Mouse (Mus musculus) spleen, adult 12 weeks (tissue): Measurements from ENCODE around the gene Ssbp4.
A peak's percentile ranks its signal among the peaks of the same experiment; 100 is the strongest.

ENCODE experiments used
- DNase-seq: peaks from one replicate; pipeline ENCODE4 v3.0.0; 2022; ENCODE audit warnings: low spot score

Ssbp4 gene

DNA sequence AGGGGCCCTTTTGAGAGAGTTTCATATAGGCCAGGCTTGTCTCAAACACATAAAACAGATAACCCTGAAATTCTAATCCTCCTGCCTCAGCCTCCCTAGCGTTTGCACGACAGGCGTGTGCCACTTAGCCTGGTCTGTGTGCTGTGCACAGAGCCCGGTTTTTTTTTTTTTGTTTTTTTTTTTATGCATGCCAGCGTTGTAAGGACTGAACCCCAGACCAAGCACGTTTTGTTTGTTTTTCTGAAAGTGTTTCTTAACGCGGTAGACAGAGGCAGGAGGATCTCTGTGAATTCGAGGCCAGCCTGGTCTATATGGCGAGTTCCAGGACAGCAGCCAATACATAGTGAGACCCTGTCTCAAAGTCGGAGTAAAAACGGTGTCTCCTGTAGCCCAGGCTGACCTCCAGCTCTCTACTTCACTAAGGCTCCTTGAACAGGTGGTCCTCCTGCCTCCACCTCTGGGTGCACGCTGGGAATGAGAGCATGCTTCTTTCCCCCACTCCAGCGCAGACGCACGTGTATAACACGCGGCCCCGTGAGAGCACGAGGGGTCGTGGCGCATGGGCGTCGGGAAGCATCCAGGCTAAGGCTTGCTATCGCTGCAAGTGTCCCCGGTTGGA is at the start of gene Ssbp4:
Ssbp4 (minus strand) TSS at position 124 of the 619 bp plus-strand sequence.
- DNase-seq, result no peak

DNA sequence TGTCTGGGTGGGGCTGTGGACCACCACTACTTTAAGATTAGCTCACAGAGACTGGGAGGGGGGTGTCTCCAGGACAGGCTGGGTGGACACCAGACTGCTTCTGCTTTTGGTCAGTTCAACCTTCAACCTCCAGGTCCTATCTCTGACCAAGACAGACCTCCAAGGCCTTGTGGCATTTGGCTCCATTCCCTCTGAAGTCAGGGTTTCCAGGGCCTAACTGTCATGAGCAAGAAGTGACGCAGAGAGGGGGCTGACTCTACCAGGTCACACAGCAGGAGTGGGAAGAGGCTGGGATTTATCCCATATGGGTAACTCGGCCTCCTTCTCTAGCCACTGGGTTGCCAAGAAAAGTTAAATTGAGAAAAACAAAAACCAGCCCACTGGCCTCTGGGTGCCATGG is 49.1 kb upstream of the Ssbp4 start:
- no peak for DNase-seq

DNA sequence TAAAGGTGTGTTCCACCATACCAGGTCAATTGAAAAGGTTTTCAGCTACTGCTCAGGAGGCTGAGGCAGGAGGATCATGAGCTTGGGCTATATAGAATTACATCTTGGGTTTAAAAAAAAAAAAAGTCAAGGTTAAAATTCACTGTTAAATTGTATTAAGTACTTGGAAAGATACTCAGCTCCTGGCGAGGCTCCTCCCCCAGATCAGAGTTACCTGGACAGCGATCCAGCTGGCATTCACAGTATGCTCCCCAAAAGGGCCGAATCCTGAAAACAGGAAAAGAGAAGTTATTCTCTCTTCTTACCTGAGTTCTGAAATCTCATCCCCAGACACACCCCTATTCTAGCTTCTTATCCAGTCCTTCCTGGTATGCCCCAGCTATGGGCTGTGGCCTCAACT is 48.5 kb upstream of the Ssbp4 start:
- DNase-seq, result no peak

DNA sequence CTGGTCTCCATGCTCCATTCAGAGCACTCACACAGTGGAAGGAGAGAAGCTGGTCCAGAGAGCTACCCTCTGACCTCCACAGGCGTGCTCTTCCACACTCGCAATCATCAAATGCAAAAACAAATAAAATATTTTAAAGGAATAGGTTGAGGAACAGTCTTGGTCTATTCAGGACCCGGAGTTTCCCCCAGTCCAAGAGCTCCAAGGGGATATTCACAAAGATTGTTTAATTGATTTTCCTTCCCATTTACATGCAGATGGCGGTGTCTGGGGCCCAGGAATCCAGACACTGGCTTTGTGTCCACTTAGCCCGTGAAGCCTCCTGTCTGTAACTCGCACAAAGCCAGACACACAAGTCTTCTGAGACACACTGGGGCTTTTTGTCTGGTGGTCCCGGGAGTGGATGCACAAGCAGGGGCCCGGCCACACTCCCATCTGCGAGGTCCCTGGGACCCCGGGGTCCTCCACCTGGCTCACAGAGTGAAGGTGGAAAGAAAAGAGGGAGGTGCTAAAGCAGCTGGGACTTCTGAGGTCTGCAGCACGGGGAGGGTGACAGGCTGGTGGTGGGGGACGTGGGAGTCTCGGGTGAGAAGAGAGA is 47.6 kb upstream of the Ssbp4 start:
- DNase-seq, result no peak

DNA sequence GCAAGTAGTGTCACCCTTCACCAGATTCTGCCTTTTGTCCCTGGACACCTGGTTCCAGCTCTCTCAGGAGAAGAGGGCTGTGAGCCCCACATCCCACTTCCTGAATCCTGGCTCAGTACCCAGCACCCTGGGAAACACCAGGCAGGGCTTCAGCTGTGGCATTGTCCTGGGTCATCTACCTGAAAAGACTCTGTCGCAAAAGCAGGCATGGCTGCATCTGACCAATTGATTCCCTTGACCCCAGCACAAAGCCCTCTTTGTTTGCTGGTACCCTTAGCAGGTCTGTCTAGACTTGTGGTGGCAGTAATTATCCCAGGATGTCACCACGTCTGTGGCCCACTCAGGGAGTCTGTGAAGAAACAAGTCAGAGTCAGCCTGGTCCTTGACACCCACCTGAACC is 46.8 kb upstream of the Ssbp4 start:
- no peak for DNase-seq

DNA sequence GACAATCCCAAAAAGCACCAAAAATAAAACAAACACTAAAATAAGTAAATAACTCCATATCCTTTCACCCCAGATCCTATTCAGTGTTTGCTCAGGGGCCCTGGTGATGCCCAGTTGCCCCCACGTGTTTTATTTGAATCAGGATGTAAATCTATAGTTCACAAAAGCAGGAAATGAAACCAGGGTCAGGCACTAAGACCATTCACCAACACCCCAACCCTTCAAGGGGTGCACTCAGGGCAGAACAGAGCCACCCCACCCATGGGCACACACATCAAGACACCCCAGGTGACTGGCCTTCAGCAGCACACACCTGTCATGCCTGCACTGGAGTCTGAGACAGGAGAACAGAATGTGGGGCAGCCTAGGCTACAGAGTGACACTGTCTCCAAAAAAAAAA is 45.4 kb upstream of the Ssbp4 start:
- no peak for DNase-seq

DNA sequence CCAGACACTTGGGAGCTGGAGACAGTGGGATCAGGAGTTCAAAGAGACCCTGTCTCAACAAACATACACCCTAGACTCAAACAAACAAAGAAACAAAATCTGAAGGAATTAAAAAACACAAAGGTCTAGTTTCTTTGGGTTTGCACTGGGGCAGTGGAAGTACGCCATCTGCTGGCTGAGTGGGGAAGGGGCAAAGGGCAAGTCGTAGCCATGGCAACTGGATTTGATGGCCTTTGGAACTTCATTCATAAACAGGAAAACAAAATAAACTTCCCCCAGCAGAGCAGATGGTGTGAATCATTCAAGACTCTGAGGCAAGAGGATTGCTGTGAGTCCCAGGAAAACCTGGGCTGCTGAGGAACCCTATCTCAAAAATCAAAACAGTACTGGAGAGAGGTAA is 44.6 kb upstream of the Ssbp4 start:
- DNase-seq, result peak; percentile 39

DNA sequence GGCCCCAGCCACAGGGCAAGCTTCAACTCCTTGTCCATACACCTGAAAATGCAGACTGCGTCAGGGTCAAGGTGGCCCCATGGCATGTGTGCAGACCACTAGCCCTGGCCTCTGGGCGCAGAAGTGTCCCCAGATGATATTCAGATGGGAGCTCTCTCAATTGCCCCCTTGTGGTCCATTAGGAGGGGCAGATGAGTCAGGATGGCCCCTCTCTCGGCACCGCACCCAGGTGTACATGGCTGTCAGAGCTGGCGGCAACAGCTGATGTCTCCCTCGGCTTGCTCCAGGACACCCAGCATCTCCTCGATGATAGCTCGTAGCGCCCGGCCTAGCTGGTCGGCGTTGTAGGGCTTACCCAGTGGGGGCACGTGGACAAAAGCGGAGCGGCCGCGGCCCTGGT is 41.7 kb upstream of the Ssbp4 start:
- no peak for DNase-seq

DNA sequence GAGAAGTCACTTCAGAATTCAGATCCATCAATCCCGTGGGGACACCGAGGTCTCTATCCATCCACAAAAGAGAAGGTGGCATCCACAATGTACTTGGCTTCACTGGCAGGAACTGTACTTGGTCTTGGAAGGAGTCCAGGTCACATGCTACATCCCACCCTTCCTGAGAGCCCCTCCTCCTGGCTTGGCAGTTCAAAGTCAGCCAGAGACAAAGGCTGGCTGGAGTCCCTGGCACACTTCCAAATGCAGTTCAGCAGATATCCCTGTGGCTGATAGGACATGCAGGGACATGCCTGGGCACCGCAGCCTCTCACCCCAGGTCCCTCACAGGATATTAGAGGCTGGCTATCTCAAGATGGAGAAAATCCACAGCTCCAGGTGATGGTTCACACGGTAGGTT is 40.7 kb upstream of the Ssbp4 start:
- peak; percentile 31 for DNase-seq

DNA sequence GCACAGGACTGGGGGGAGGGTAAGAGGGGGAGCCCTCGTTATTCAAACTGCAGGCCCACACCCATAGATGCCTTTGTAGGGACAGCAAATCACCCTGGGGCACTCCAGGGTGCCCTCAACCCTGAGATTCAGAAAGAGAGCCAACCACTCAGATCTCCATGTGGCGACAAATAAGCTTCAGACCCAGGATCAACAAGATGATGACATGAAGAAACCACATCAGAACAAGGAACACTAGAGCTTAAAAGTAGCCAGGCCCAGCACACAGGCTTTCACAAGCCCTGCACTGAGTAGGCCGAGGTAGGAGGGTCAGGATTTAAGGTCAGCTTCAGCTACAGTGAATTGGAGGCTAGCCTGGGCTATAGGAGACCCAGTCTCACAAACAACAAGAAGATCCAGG is 40.2 kb upstream of the Ssbp4 start:
- DNase-seq, result no peak

DNA sequence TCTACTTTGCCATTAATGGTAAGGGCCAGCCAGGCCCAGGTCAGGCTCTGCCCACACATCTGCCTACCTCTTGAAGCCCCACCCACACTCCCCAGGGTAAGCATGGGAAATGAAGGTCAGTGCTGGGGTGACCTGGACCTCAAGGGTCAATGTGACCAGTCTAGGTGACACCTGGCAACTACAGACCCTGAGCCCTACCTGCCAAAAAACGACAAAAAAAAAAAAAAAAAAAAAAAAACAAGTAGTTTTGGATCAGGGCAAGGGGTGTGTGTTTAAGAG is 39.4 kb upstream of the Ssbp4 start:
- DNase-seq, result no peak

DNA sequence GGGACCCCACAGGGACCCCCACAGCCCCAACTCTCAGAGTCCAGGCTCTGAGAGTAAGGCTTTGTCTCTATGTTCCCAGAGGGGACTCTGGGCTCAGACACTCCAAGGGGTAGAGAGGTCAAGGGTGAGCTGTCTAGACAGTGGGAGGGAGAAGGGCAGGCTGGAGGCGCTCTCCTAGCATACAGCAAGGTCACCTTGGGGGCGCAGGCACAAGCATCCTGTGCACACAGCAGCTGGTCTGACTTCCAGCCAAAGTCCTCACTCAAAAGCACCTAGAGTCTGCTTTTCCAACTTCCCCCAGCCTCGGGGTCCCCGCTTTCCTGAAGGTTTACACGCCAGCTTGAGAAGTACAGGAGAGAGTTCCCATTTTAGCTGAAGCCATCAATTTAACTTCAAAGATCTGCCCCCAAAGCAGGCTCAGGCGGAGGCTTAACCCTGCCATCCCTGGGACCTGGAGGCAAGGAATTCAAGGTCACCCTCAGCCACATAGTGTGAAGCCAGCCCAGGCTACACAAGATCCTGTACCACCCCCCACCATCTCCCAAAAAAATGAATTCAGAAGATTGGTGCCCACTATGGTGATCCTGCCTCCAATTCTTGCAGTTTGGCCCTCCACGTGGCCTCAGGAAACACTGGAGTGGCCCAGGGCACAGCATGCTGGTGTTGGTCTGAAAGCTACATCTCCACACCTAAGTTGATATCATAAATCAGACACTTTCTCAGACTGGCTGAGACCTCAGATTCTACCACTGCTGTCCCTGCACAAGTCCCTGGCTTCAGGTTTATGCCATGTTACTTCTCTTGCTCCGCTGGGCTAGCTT is 38.9 kb upstream of the Ssbp4 start:
- no peak for DNase-seq

DNA sequence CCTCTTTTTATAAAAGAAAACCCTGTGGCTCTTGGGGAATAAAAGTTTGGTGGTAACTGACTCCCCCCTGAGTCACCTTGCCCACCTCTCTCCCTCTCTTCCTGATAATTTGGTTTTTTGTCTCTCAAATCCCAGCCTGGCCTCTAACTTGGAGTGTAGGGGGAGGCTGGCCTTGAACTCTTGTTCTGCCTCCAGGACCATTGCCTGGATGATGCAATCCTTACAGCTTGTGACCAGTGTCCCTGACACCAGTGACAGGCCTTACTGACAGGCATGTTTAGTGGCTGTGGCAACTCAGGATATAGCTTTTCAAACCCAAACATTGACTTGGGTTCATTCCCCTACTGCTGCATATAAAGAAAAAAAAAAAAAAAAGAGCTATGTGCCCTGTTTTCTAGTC is 38.1 kb upstream of the Ssbp4 start:
- no peak for DNase-seq

DNA sequence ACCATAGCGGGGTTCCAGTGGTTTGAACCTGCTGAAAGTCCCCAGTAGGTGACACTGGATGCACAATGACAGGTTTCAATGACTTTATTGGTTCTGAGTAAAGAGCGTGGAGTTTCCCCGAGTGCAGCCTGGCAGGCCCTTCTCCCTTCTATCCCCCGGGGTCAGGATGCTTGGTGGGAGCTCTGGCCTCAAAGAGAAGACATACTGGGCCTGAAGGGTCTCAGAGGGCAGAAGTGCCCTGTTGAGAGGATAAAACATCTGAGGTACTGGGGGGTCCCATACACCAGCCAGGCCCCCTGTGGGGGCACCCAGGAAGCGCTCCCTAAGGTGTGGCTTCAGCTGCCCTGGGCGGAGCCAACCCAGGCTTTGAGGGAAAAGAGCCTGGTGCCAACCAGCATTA is 37.7 kb upstream of the Ssbp4 start:
- DNase-seq, result no peak

DNA sequence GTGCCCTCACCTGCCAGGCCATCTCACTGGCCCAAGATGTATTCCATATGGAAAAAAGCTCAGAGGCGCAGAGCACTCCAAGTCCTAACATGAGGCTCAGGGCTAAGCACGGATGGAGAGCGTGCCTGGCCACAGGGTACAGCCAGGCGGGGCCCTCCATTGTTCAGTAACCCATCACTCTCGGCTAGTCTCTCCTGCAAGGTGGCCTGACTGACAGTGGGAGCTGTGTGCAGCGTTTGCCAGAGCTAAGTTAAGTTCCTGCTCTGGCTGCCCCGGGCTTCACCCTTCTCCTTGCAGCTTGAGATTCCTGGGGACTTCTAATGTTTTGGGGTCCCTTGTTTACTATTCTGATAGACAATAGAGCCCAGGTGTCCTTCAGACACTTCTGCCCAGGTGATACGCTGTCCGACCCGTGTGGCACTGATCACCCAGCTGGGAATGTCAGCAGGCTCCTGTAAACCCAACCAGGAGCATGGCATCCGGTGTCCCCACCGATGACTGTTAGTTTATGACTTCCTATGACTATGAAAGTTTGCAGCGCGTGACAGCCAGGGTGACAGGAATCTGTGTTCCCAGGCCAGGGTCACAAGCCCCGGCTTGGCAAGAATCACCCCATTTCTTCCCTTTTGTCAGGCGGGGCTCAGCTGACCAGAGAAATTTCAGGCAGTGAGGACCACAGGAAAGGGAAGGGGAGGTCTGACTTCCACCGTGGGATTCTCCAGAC is 37.0 kb upstream of the Ssbp4 start:
- no peak for DNase-seq

DNA sequence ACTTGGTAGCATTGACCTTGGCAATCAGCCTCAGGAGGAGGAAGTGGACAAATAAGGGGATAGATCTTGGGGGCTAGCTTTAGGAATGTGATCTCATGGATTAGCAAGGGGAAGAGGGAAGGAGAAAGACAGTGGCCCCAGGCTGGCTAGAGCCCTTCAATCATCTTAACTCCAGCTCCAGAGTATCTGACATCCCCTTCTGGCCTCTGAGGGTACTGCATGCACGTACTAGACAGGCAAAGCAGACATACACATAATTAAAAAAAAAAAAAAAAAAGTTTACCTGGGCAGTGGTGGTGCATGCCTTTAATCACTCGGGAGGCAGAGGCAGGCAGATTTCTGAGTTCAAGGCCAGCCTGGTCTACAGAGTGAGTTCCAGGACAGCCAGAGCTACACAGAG is 35.4 kb upstream of the Ssbp4 start:
- DNase-seq, result no peak

DNA sequence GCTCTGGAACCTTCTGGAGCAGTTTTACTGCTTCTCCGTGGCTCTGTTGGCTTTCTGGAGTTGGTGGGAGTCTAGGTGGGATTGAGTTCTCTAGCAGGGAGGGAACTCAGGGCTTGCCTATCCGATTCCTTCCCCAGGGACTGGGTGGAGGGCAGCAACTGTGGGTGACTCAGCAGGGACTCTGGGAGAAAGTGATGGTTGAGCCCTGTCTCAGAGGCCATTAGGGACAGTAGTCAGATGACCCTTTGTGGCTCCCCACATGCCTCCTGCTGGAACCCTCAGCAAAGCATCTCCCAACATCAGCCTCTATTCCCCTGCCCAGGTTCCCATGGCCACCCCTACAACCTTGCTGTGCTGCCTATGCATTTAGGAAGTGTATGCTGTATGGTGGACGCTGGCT is 34.3 kb upstream of the Ssbp4 start:
- DNase-seq, result no peak

DNA sequence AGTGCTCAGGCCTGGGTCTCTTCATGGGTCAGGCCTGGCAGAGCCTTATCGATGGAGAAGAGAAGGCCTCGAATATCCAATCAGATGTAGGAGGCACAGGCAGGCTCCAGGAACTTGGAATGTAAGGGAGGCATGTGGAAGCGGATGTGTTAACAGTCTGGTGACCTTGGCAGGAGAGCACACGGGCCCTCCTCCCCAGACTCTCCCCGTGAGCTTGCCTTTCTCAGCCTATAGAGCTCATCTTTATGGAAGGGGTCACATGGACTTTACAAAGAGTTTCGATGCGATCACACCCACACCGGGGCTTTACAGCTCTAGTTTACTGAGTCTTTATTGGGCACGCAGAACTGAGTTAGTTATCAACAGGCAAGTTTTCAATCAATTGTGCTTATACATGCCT is 30.1 kb upstream of the Ssbp4 start:
- no peak for DNase-seq

DNA sequence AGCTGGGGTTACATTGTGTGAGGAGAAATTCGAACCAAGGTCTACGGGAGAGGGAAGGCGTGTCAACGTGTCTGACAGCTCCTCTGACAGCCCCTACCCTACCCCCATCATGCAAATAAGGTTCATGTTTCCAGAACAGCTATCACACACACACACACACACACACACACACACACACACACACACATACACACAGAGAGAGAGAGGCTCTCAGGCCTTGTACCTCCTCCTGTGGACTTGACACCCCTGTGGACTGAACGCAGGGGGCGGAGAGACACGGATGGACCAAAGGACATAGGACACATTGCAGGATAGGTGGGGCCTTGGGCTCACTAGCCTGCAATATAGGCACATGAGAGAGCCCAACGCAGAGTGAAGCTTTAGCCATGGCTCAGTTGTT is 28.2 kb upstream of the Ssbp4 start:
- DNase-seq, result no peak

DNA sequence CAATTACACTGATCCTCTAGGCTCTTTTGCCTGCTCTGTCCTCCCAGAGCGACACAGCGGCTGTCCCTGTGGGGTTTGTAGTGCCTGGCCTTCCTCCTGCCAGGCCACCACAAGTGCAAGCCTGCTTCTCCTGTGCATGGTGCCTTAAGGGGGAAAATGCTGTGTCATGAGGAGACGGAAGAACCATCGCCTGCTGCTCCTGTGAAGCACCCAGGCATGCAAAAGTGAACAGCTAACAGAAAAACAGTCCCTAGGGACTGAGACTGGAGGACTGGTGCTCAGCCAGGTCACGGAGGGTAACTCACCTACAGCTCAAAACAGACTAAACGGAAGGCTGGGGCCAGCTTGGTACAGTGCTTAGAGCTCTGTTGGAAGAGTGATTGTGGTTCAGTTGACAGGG is 26.9 kb upstream of the Ssbp4 start:
- DNase-seq, result no peak

DNA sequence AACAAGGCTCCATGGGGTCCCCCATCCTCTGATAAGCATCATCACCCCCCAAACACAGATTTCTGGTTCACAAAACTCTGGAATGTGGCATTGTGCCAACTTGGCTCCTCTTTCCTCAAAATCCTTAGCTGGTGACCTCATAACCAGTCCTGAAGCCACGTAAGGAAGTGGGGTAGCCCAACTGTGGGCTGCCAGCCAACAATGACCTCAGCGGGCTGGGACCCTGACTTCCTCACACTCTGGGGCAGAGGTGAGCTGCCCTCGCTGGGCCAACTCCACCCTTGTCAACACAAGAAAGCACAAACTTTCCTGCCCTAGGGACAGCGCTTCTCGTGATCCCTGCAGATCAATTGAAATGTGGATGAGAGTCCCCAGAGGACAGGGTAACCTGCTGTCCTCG is 25.4 kb upstream of the Ssbp4 start:
- DNase-seq, result no peak

DNA sequence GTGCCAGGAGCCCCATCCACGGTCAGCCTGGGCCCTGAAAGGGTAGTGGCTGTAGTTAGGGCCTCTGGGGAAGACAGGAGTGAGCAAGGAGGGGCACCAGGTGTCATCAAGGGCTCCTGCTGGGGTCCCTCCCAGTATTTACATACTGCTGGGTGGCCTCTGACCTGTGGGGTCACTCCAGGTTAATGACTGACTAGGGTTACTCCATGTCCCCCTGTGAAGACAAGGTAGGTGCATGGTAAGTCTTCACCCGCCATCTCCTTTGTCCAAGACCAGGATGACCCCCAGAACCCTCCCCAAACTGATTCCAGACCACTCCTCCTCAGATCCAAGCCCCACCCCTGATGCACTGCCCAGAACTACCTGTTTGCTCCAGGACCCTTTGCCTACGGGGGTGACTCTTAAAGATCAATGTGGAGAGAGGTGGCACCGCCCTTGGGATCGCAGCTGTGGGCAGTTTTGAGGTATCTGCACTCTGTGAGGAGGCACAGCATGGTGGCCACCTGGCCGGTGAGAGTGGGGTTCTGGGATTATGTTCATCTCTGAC is 23.7 kb upstream of the Ssbp4 start, which contains the start of gene Gdf15:
Gdf15 (minus strand) TSS at position 111 of the 547 bp plus-strand sequence.
- DNase-seq, result no peak

DNA sequence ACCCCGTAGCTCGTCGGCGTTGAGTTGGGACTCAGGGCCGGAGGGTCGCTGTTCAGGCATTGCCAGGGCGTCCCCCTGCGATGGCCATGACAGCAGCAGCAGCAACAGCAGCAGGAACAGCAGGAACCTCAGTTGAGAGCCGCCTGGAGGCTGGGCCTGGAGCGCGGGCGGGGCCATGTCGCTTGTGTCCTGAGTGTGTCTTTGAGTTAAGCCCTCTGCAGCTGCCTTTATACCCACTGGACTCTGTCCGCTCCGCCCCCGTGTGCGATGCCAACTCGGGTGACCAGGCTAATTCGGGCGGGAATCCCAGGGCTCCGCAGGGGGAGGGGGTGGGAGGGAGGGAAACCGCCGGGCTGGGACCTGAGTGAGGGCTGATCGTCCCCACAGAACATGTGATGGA is 22.8 kb upstream of the Ssbp4 start:
- no peak for DNase-seq
